Mouse (Mus musculus) retina, adult 2 months (tissue): ENCODE results near the gene Zfp57.
A peak's percentile ranks its signal among the peaks of the same experiment; 100 is the strongest.
"Not testable (repeated sequence)": the region's sequence is repeated elsewhere in the genome, so short reads cannot be mapped to it uniquely, and the experiment has no call there.

ENCODE experiments used
- DNase-seq: peaks from one replicate; pipeline ENCODE4 v3.0.0-alpha.2; 2012; ENCODE audit warnings: low read depth, low spot score

Gene Zfp57

GRCm38 (mm10) chr17:37000863-37001262, at the start of gene Zfp57:
Gene Zfp57 (plus strand): TSS chr17:37001163.
- no peak for DNase-seq

- DNase-seq: no peak
Measured at GRCm38 (mm10) chr17:36952631-36953030, 48.3 kb upstream of the Zfp57 start.

- no peak for DNase-seq
Measured at GRCm38 (mm10) chr17:36953062-36953461, 47.9 kb upstream of the Zfp57 start.

- DNase-seq: peak; percentile 97
Measured at GRCm38 (mm10) chr17:36957999-36958743, 42.8 kb upstream of the Zfp57 start, which contains the start of the genes Znrd1 and Znrd1as. Gene Znrd1 (minus strand): TSS chr17:36958559. Gene Znrd1as (plus strand): TSS chr17:36958592.

- no peak for DNase-seq
Measured at GRCm38 (mm10) chr17:36958884-36959283, 42.1 kb upstream of the Zfp57 start.

GRCm38 (mm10) chr17:36961125-36961524, 39.8 kb upstream of the Zfp57 start:
- DNase-seq: no peak

- no peak for DNase-seq
Measured at GRCm38 (mm10) chr17:36966875-36967274, 34.1 kb upstream of the Zfp57 start.

- no peak for DNase-seq
Measured at GRCm38 (mm10) chr17:36970316-36970890, 30.6 kb upstream of the Zfp57 start.

- no peak for DNase-seq
Measured at GRCm38 (mm10) chr17:36971172-36971850, 29.7 kb upstream of the Zfp57 start.

GRCm38 (mm10) chr17:36972791-36973190, 28.2 kb upstream of the Zfp57 start:
- DNase-seq: no peak

GRCm38 (mm10) chr17:36973271-36973787, 27.6 kb upstream of the Zfp57 start:
- no peak for DNase-seq

- no peak for DNase-seq
Measured at GRCm38 (mm10) chr17:36981221-36981813, 19.6 kb upstream of the Zfp57 start, which contains the start of gene 2410137M14Rik. Gene 2410137M14Rik (minus strand): TSS chr17:36981237.

GRCm38 (mm10) chr17:36981845-36982244, 19.1 kb upstream of the Zfp57 start:
- no peak for DNase-seq

GRCm38 (mm10) chr17:36982253-36983155, 18.5 kb upstream of the Zfp57 start:
- no peak for DNase-seq

GRCm38 (mm10) chr17:36988475-36988874, 12.5 kb upstream of the Zfp57 start:
- no peak for DNase-seq

- DNase-seq: no peak
Measured at GRCm38 (mm10) chr17:36989437-36989836, 11.5 kb upstream of the Zfp57 start, which contains the start of gene H2-M5. Gene H2-M5 (minus strand): TSS chr17:36989537.

- not testable (repeated sequence) for DNase-seq
Measured at GRCm38 (mm10) chr17:36990630-36991029, 10.3 kb upstream of the Zfp57 start.

GRCm38 (mm10) chr17:36992336-36993104, 8.4 kb upstream of the Zfp57 start:
- no peak for DNase-seq

- no peak for DNase-seq
Measured at GRCm38 (mm10) chr17:36993770-36994325, 7.1 kb upstream of the Zfp57 start.

- DNase-seq: no peak
Measured at GRCm38 (mm10) chr17:36994528-36994927, 6.4 kb upstream of the Zfp57 start.
